Mouse (Mus musculus) embryonic fibroblast, embryonic 13.5 days (primary cell): ENCODE data around the gene Ppp2r5e.

Source experiments
- CTCF ChIP-seq: IDR thresholded peaks from 2 replicates; pipeline ENCODE4 v1.5.1; 2011; ENCODE audit warnings: mild to moderate bottlenecking, control low read depth, low read length, moderate library complexity, borderline replicate concordance; ENCODE audit not compliant: insufficient read depth
- POLR2A ChIP-seq: IDR thresholded peaks from 2 replicates; pipeline ENCODE4 v1.6.1; 2011; ENCODE audit warnings: low read depth, mild to moderate bottlenecking, control low read depth, low read length, moderate library complexity

DNA sequence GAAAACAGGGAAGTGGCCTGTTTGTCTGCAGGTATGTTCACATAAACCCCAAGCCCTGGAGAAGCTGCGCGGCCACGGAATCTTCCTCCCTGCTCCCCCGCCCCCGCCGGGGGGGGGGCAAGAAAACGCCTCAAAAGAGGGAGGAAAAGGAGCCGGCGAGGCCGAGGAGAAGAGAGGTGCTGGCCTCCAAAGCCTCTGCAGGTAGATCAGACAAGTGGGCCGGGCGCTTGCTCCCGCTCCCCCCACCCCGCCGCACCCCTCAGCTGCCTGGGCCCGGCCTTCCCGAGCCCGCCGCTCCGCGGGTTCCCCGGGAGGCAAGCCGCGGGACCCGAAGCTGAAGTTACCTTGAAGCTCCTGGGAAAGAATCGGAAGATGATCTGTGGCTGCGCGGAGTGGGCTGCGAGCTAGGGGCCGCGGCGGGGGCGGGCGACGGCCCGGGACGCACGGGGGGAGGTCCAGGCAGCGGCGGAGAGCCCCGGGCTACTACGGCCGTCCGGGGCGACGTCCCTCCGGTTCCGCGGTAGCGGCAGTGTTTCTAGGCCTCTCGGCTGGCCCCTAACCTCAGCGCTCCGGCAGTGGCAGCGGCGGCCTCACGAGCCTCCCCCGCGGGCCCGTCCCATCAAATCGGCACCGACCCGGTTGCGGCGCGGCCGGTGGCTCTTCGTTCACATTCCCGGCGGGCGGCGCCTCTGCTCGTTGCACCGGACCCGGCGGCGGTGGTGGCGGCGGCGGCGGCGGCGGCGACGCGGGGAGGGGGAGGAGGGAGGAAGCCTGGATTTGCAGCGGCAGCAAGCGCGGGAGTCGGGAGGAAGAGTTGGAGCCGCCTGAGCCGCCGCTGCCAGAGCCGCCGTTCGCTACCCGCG, 523 bp downstream of the Ppp2r5e start:
- no peak for TF ChIP-seq POLR2A
- TF ChIP-seq CTCF = no peak
